Mouse (Mus musculus) adrenal gland, postnatal 4 days (tissue): ENCODE results near the gene Gm17577. TPM values are rescaled to one million over a fixed set of nuclear protein-coding genes. Genes with fewer than 3 reads are reported as not detected.
"Not testable (repeated sequence)": the region's sequence is repeated elsewhere in the genome, so short reads cannot be mapped to it uniquely, and the experiment has no call there.

Experiments used
- DNase-seq, 2 experiments: peaks; one replicate each; pipeline ENCODE4 v3.0.0; 2021 to 2022; ENCODE audit warnings: low spot score in 2 of 2, mixed read lengths in 2 of 2
- long read RNA-seq, 2 experiments: library from polyadenylated mRNA; stranded (forward); transcript quantifications; one replicate each; pipeline ENCODE4 v2.0.0; 2021
- total RNA-seq, 2 experiments: library from RNA; stranded (reverse); gene quantifications; 2 replicates each; pipeline ENCODE4 v1.2.3; 2021

The Gm17577 gene
- total RNA-seq, result not detected
- long read RNA-seq, experiment 1, result 0 reads
- long read RNA-seq, experiment 2, result 0 reads

- not testable (repeated sequence) for DNase-seq
These were observed at the start of gene Gm17577 for GRCm38 (mm10) chrX:123246807-123247206. Gm17577 (minus strand) TSS chrX:123246907.

- not testable (repeated sequence) for DNase-seq
These were observed 24.3 kb downstream of the Gm17577 start, which contains the start of gene Srsx for GRCm38 (mm10) chrX:123222381-123222780. Srsx (minus strand) TSS chrX:123222481.

Other genes with a start within 250 kb of the Gm17577 start
- not detected for gene Gm17521, start 217.2 kb downstream of the Gm17577 start, total RNA-seq
- 10 to 100 TPM in 1 of 2 experiments, 1 to 10 TPM in 1; 7.1 to 15.7 TPM for gene Cldn34c1, start 143.4 kb downstream of the Gm17577 start, total RNA-seq
- gene Srsx, start 24.4 kb downstream of the Gm17577 start, total RNA-seq, result not detected